Mouse (Mus musculus) hindbrain, embryonic 11.5 days (tissue): ENCODE measurements around the gene Lrrc27. TPM values are rescaled to one million over a fixed set of nuclear protein-coding genes. Genes with fewer than 3 reads are reported as not detected.

Experiments used
- ATAC-seq: fragments of 200-750 bp; cut with Nextera tagmentation; 2 replicates; pipeline ENCODE4 v1.8.0; 2017; ENCODE audit warnings: mild to moderate bottlenecking, moderate TSS enrichment, moderate library complexity; ENCODE audit not compliant: low FRiP score
- DNase-seq: peaks from one replicate; pipeline ENCODE4 v3.0.0-alpha.2; 2015; ENCODE audit warnings: low spot score
- H3K27ac ChIP-seq: fragments of 300-500 bp; sonication (generic); 2 replicates; pipeline ENCODE4 v1.5.1; 2014; ENCODE audit warnings: mild to moderate bottlenecking, low read depth, low read length
- H3K27me3 ChIP-seq: fragments of 300-500 bp; sonication (generic); 2 replicates; pipeline ENCODE4 v1.6.1; 2014; ENCODE audit warnings: mild to moderate bottlenecking, low read length, moderate library complexity, mixed read lengths; ENCODE audit not compliant: control insufficient read depth, insufficient read depth
- H3K36me3 ChIP-seq: fragments of 300-500 bp; sonication (generic); 2 replicates; pipeline ENCODE4 v1.6.1; 2014; ENCODE audit warnings: mild to moderate bottlenecking, low read length, moderate library complexity, mixed read lengths; ENCODE audit not compliant: control insufficient read depth, insufficient read depth
- H3K4me1 ChIP-seq: fragments of 300-500 bp; sonication (generic); replicated peaks from 2 replicates; pipeline ENCODE4 v1.6.1; 2014; ENCODE audit warnings: low read length, mixed read lengths; ENCODE audit not compliant: control insufficient read depth, insufficient read depth
- H3K4me2 ChIP-seq: fragments of 300-500 bp; sonication (generic); replicated peaks from 2 replicates; pipeline ENCODE4 v1.6.1; 2014; ENCODE audit warnings: mild to moderate bottlenecking, low read depth, low read length
- H3K4me3 ChIP-seq: fragments of 300-500 bp; sonication (generic); 2 replicates; pipeline ENCODE4 v1.5.1; 2014; ENCODE audit warnings: low read depth, low read length
- H3K9ac ChIP-seq: fragments of 300-500 bp; sonication (generic); 2 replicates; pipeline ENCODE4 v1.6.1; 2014; ENCODE audit warnings: low read depth, low read length
- H3K9me3 ChIP-seq: fragments of 300-500 bp; sonication (generic); 2 replicates; pipeline ENCODE4 v1.6.1; 2016; ENCODE audit warnings: low read length; ENCODE audit not compliant: control insufficient read depth
- WGBS: fragments of 180-500 bp; shearing (Covaris S2); extraction: QIAGEN DNeasy Blood & Tissue Kit; methylation state at CpG from one replicate; pipeline ENCODE4 v1.1.7; 2014; 5-methylcytosine and 5-hydroxymethylcytosine counted together
- polyA plus RNA-seq: library from polyadenylated mRNA; unstranded; fragments of >200 nt; fragmentation: Nextera tagmentation; extraction: Ambion mirVana; gene quantifications from 2 replicates; pipeline ENCODE4 v1.2.1, GENCODE M21; 2014

Gene Lrrc27
- polyA plus RNA-seq, 1 experiment from 2014 or later = 6.5 TPM

- DNase-seq (peak; percentile 11), ATAC-seq (no peak)
- Histone ChIP-seq H3K4me1 (no peaks in the 10 kb centered on the region), H3K4me3 (no peak overlapping the region), H3K9me3 (no peaks in the 10 kb centered on the region), H3K27ac (no peak overlapping the region), H3K27me3 (peaks cover 2% of the 10 kb centered on the region; the same call in 1 of the 2 replicates), H3K36me3 (no peaks in the 10 kb centered on the region), H3K9ac (no peak overlapping the region), H3K4me2 (no peak overlapping the region)
- WGBS = 48% methylated on average over 2 of the region's 2 CpGs
These were observed 68.4 kb downstream of the Lrrc27 start for GRCm38 (mm10) chr7:139281195-139281594.

GRCm38 (mm10) chr7:139282037-139282436, 69.2 kb downstream of the Lrrc27 start:
- Histone ChIP-seq H3K4me3 (no peak overlapping the region), H3K36me3 (no peaks in the 10 kb centered on the region), H3K4me1 (no peaks in the 10 kb centered on the region), H3K27me3 (peaks cover 2% of the 10 kb centered on the region; the same call in 1 of the 2 replicates), H3K27ac (no peak overlapping the region), H3K4me2 (no peak overlapping the region), H3K9ac (no peak overlapping the region), H3K9me3 (no peaks in the 10 kb centered on the region)
- DNase-seq (no peak), ATAC-seq (no peak)
- WGBS = 82% methylated on average over 3 of the region's 3 CpGs

GRCm38 (mm10) chr7:139285295-139285943, 72.6 kb downstream of the Lrrc27 start:
- Histone ChIP-seq H3K9ac (no peak overlapping the region), H3K4me3 (no peak overlapping the region), H3K27ac (no peak overlapping the region), H3K27me3 (peaks cover 2% of the 10 kb centered on the region; the same call in 1 of the 2 replicates), H3K4me2 (no peak overlapping the region), H3K4me1 (no peaks in the 10 kb centered on the region), H3K9me3 (no peaks in the 10 kb centered on the region), H3K36me3 (no peaks in the 10 kb centered on the region)
- no peak for ATAC-seq
- WGBS = 74% methylated on average over 16 of the region's 16 CpGs
- DNase-seq = no peak

GRCm38 (mm10) chr7:139288540-139288939, 75.8 kb downstream of the Lrrc27 start:
- no peaks in the 10 kb centered on the region for H3K9me3 ChIP-seq
- no peaks in the 10 kb centered on the region for H3K36me3 ChIP-seq
- no peak overlapping the region for H3K4me2 ChIP-seq
- H3K9ac ChIP-seq = no peak overlapping the region
- WGBS = 89% methylated on average over 7 of the region's 7 CpGs
- no peak for DNase-seq
- no peak overlapping the region for H3K27ac ChIP-seq
- H3K4me1 ChIP-seq = no peaks in the 10 kb centered on the region
- H3K4me3 ChIP-seq = no peak overlapping the region
- ATAC-seq = no peak
- H3K27me3 ChIP-seq = no peaks in the 10 kb centered on the region

Other genes with a start within 250 kb of the Lrrc27 start
- gene Dpysl4, start 127.0 kb upstream of the Lrrc27 start, polyA plus RNA-seq = 231 and 251 TPM in 2 replicates
- 0.52 and 0.54 TPM in 2 replicates for gene Stk32c, start 319 bp downstream of the Lrrc27 start, polyA plus RNA-seq
- 3.4 and 4.4 TPM in 2 replicates for gene Pwwp2b, start 35.5 kb downstream of the Lrrc27 start, polyA plus RNA-seq
- gene Inpp5a, start 176.1 kb downstream of the Lrrc27 start, polyA plus RNA-seq = 24.1 and 24.2 TPM in 2 replicates